Mouse (Mus musculus): ENCODE data around the gene Rab1a.
A peak's percentile ranks its signal among the peaks of the same experiment; 100 is the strongest.
"Not testable (repeated sequence)": the region's sequence is repeated elsewhere in the genome, so short reads cannot be mapped to it uniquely, and the experiment has no call there.

Gene Rab1a

GRCm38 (mm10) chr11:20217227-20217626 lies 16.0 kb downstream of the Rab1a start:
- DNase-seq (ENCODE audit: low read depth, low spot score), result no peak

GRCm38 (mm10) chr11:20221671-20222070 lies 20.4 kb downstream of the Rab1a start:
- DNase-seq (ENCODE audit: low read depth, low spot score), result not testable (repeated sequence)

GRCm38 (mm10) chr11:20224196-20224595 lies 23.0 kb downstream of the Rab1a start:
- peak; percentile 65 for DNase-seq (ENCODE audit: low read depth, low spot score)

- peak; percentile 59 for DNase-seq (ENCODE audit: low read depth, low spot score)
Observed at GRCm38 (mm10) chr11:20225938-20226337, 24.7 kb downstream of the Rab1a start.

GRCm38 (mm10) chr11:20228666-20229065 lies 27.4 kb downstream of the Rab1a start:
- DNase-seq (ENCODE audit: low read depth, low spot score), result peak; percentile 68

GRCm38 (mm10) chr11:20229311-20229710 lies 28.1 kb downstream of the Rab1a start:
- peak; percentile 50 for DNase-seq (ENCODE audit: low read depth, low spot score)

GRCm38 (mm10) chr11:20230286-20230685 lies 29.1 kb downstream of the Rab1a start:
- peak; percentile 69 for DNase-seq (ENCODE audit: low read depth, low spot score)

- peak; percentile 100 for DNase-seq (ENCODE audit: low read depth, low spot score)
Observed at GRCm38 (mm10) chr11:20231128-20231878, 30.1 kb downstream of the Rab1a start.

GRCm38 (mm10) chr11:20232016-20232755 lies 31.0 kb downstream of the Rab1a start:
- peak; percentile 74 for DNase-seq (ENCODE audit: low read depth, low spot score)

GRCm38 (mm10) chr11:20234233-20234632 lies 33.0 kb downstream of the Rab1a start:
- DNase-seq (ENCODE audit: low read depth, low spot score), result peak; percentile 91

GRCm38 (mm10) chr11:20237018-20237417 lies 35.8 kb downstream of the Rab1a start:
- no peak for DNase-seq (ENCODE audit: low read depth, low spot score)

- DNase-seq (ENCODE audit: low read depth, low spot score), result no peak
Observed at GRCm38 (mm10) chr11:20237976-20238375, 36.7 kb downstream of the Rab1a start.

- no peak for DNase-seq (ENCODE audit: low read depth, low spot score)
Observed at GRCm38 (mm10) chr11:20239279-20239861, 38.1 kb downstream of the Rab1a start.

GRCm38 (mm10) chr11:20240331-20240730 lies 39.1 kb downstream of the Rab1a start:
- no peak for DNase-seq (ENCODE audit: low read depth, low spot score)

GRCm38 (mm10) chr11:20241311-20241710 lies 40.1 kb downstream of the Rab1a start:
- DNase-seq (ENCODE audit: low read depth, low spot score), result no peak

- peak; percentile 58 for DNase-seq (ENCODE audit: low read depth, low spot score)
Observed at GRCm38 (mm10) chr11:20242366-20243056, 41.3 kb downstream of the Rab1a start.

- DNase-seq (ENCODE audit: low read depth, low spot score), result peak; percentile 58
Observed at GRCm38 (mm10) chr11:20243214-20243913, 42.1 kb downstream of the Rab1a start.

GRCm38 (mm10) chr11:20244336-20245290 lies 43.4 kb downstream of the Rab1a start:
- peak; percentile 79 for DNase-seq (ENCODE audit: low read depth, low spot score)

- DNase-seq (ENCODE audit: low read depth, low spot score), result no peak
Observed at GRCm38 (mm10) chr11:20245316-20245715, 44.1 kb downstream of the Rab1a start.

GRCm38 (mm10) chr11:20246616-20247015 lies 45.4 kb downstream of the Rab1a start:
- peak; percentile 53 for DNase-seq (ENCODE audit: low read depth, low spot score)

All from R1 (cell line).